Mouse (Mus musculus): ENCODE results near the gene Kcnk4.

The Kcnk4 gene

GRCm38 (mm10) chr19:6892512-6892911, 41.8 kb downstream of the Kcnk4 start:
- no peak for DNase-seq (ENCODE audit: low spot score)

- DNase-seq (ENCODE audit: low spot score) = no peak
These were observed 56.4 kb downstream of the Kcnk4 start for GRCm38 (mm10) chr19:6877965-6878364.

- DNase-seq (ENCODE audit: low spot score) = no peak
These were observed 57.5 kb downstream of the Kcnk4 start for GRCm38 (mm10) chr19:6876799-6877198.

GRCm38 (mm10) chr19:6875834-6876233, 58.5 kb downstream of the Kcnk4 start:
- DNase-seq (ENCODE audit: low spot score) = no peak

- DNase-seq (ENCODE audit: low spot score) = no peak
These were observed 60.1 kb downstream of the Kcnk4 start for GRCm38 (mm10) chr19:6874257-6874656.
